Mouse (Mus musculus) layer of hippocampus, adult 18-20 months (tissue): ENCODE measurements at regions not wholly inside any gene's neighbourhood (a gene's known extent, or its start where the extent isn't known, plus 50 kb on each side); places are given as distances from the start of the nearest gene placed in this dataset.

ENCODE experiments used
- DNase-seq, 2 experiments: peaks; one replicate each; pipeline ENCODE4 v3.0.0; 2022; ENCODE audit warnings: low spot score in 2 of 2

GRCm38 (mm10) chr6:70714239-70714638, 77.8 kb downstream of the Rpia start:
- peak; percentile 45 to 86 for DNase-seq

- DNase-seq: no peak
Observed at GRCm38 (mm10) chr6:70713665-70714064, 78.4 kb downstream of the Rpia start.

GRCm38 (mm10) chr6:70713118-70713517, 78.9 kb downstream of the Rpia start:
- peak in 1 of 2 experiments; percentile 15 for DNase-seq

- peak in 1 of 2 experiments; percentile 45 for DNase-seq
Observed at GRCm38 (mm10) chr6:70709338-70710055, 82.5 kb downstream of the Rpia start.

- no peak for DNase-seq
Observed at GRCm38 (mm10) chr6:70695596-70695995, 96.4 kb downstream of the Rpia start.
